Mouse (Mus musculus): ENCODE data around the gene Olfr167. TPM values are rescaled to one million over a fixed set of nuclear protein-coding genes. Genes with fewer than 3 reads are reported as not detected.

The Olfr167 gene
- total and polyA plus RNA-seq, 2 experiments, result not detected

DNA sequence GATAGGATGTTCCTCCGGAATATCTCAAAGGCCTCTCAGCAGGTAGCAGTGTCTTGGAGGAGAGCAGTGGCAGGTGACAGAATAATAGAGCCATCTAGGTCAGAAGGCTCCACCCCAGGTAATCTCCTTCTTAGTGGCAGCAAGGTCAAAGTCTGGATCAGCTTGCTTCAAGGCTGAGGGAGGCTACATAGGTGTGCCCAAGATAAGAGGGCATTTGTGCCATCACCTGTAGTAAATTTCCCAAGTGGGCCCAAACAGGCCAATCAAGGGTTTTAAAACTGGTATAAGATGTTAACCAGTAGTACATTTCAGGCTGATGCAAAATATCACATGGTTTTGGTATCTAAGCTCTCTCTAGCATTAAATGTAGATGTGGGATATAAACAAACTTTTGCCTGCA is 57.7 kb downstream of the Olfr167 start:
- no peaks in the 10 kb centered on the region; the same call in 1 of the 2 replicates for H3K27me3 ChIP-seq (ENCODE audit: control insufficient read depth, insufficient read depth, low read length)
- 95% methylated on average over 1 of the region's 1 CpGs for WGBS
- no peak overlapping the region for H3K27ac ChIP-seq (replicated peaks; ENCODE audit: insufficient read depth, low read depth, low read length)
- no peaks in the 10 kb centered on the region for H3K4me1 ChIP-seq (ENCODE audit: control insufficient read depth, insufficient read depth, low read length)
- no peak overlapping the region for H3K9ac ChIP-seq (ENCODE audit: low read depth, low read length)
- no peaks in the 10 kb centered on the region for H3K36me3 ChIP-seq (ENCODE audit: control insufficient read depth, insufficient read depth, low read length)
- H3K4me3 ChIP-seq (ENCODE audit: insufficient read depth, low read depth, low read length), result no peak overlapping the region
- no peaks in the 10 kb centered on the region for H3K79me2 ChIP-seq (ENCODE audit: control insufficient read depth, insufficient read depth, low read length)
- TF ChIP-seq POLR2A (IDR thresholded peaks at IDR 0.05; ENCODE audit: extremely low read depth, insufficient read depth, low read length), result no peak
- TF ChIP-seq CTCF (IDR thresholded peaks at IDR 0.05; ENCODE audit: low read depth, low read length), result no peak
- DNase-seq (ENCODE audit: extremely low read depth, low read depth, low spot score), result no peak

Other genes starting within 250 kb of the Olfr167 start
- gene Olfr164, start 208.2 kb downstream of the Olfr167 start, total RNA-seq (2014; rRNA removed), result not detected in 2 replicates
- not detected in 2 replicates for gene Olfr164, start 208.2 kb downstream of the Olfr167 start, polyA plus RNA-seq (2012; rRNA removed)
- gene Olfr165, start 99.1 kb downstream of the Olfr167 start, total RNA-seq (2014; rRNA removed), result not detected in 2 replicates
- gene Olfr165, start 99.1 kb downstream of the Olfr167 start, polyA plus RNA-seq (2012; rRNA removed), result not detected in 2 replicates
- gene Olfr166, start 38.6 kb downstream of the Olfr167 start, total RNA-seq (2014; rRNA removed), result not detected in 2 replicates
- 0.09 TPM in 1 of 2 replicates, not detected in the other for gene Olfr166, start 38.6 kb downstream of the Olfr167 start, polyA plus RNA-seq (2012; rRNA removed)
- not detected in 2 replicates for gene Olfr168, start 13.3 kb upstream of the Olfr167 start, total RNA-seq (2014; rRNA removed)
- gene Olfr168, start 13.3 kb upstream of the Olfr167 start, polyA plus RNA-seq (2012; rRNA removed), result not detected in 2 replicates
- not detected in 2 replicates for gene Olfr169, start 49.5 kb upstream of the Olfr167 start, total RNA-seq (2014; rRNA removed)
- gene Olfr169, start 49.5 kb upstream of the Olfr167 start, polyA plus RNA-seq (2012; rRNA removed), result not detected in 2 replicates
- gene Olfr170, start 89.6 kb upstream of the Olfr167 start, total RNA-seq (2014; rRNA removed), result not detected in 2 replicates
- not detected in 2 replicates for gene Olfr170, start 89.6 kb upstream of the Olfr167 start, polyA plus RNA-seq (2012; rRNA removed)
- not detected in 2 replicates for gene Olfr171, start 107.7 kb upstream of the Olfr167 start, total RNA-seq (2014; rRNA removed)
- gene Olfr171, start 107.7 kb upstream of the Olfr167 start, polyA plus RNA-seq (2012; rRNA removed), result not detected in 2 replicates
- not detected in 2 replicates for gene Lamp3, start 184.1 kb upstream of the Olfr167 start, total RNA-seq (2014; rRNA removed)
- not detected in 2 replicates for gene Lamp3, start 184.1 kb upstream of the Olfr167 start, polyA plus RNA-seq (2012; rRNA removed)
- gene B3gnt5, start 237.9 kb upstream of the Olfr167 start, total RNA-seq (2014; rRNA removed), result 0.09 and 0.20 TPM in 2 replicates
- gene B3gnt5, start 237.9 kb upstream of the Olfr167 start, polyA plus RNA-seq (2012; rRNA removed), result 0.02 TPM in 2 replicates